ENCODE assay signal across 16 mouse cellular contexts in genomic region chr1:59488991-59489390, GRCm38 (mm10). TPM values are rescaled to one million over a fixed set of nuclear protein-coding genes. Genes with fewer than 3 reads are reported as not detected.
A peak's percentile ranks its signal among the peaks of the same experiment; 100 is the strongest.
DNase-seq lines count a peak whose midpoint lies in the region; ATAC-seq and TF ChIP-seq lines count a peak whose summit lies in the region.
"Had no signal": no experiment of that assay in that cellular context is flagged by ENCODE, and none has a peak within 500 bp of the region (broad histone marks: within the 10 kb centered on the region; RNA-seq: fewer than 3 reads in every experiment).

No protein-coding gene starts in this region.

- H3K9ac ChIP-seq in liver, embryonic 12.5 days: no peak overlapping the region
- H3K9ac ChIP-seq in liver, embryonic 11.5 days (ENCODE audit: low read depth, low read length): no peak overlapping the region
- H3K9ac ChIP-seq in embryonic facial prominence, embryonic 14.5 days (ENCODE audit: low read depth, low read length): 0 out of 2 replicates have a peak overlapping the region, but pooled peaks have one; percentile 2
- no peak overlapping the region for H3K9ac ChIP-seq in midbrain, embryonic 13.5 days (replicated peaks)

- H3K27ac ChIP-seq in gastrocnemius, adult 2 months: peak overlapping the region; percentile 94
- 0 out of 2 replicates have a peak overlapping the region, but pooled peaks have one; percentile 29 for H3K27ac ChIP-seq in liver, embryonic 12.5 days
- no peak overlapping the region for H3K27ac ChIP-seq in liver, embryonic 11.5 days (ENCODE audit: low read depth, low read length)
- 0 out of 2 replicates have a peak overlapping the region, but pooled peaks have one; percentile 33 for H3K27ac ChIP-seq in embryonic facial prominence, embryonic 14.5 days (replicated peaks; ENCODE audit: low read depth, low read length)
- no peak overlapping the region for H3K27ac ChIP-seq in midbrain, embryonic 13.5 days
- H3K27ac ChIP-seq: hindbrain, postnatal 0 days had no signal

- H3K9me3 ChIP-seq in liver, embryonic 12.5 days (replicated peaks): no peaks in the 10 kb centered on the region
- H3K9me3 ChIP-seq in liver, embryonic 11.5 days (ENCODE audit: control insufficient read depth, low read length): no peaks in the 10 kb centered on the region
- H3K9me3 ChIP-seq in embryonic facial prominence, embryonic 14.5 days (ENCODE audit: control insufficient read depth, low read length): no peaks in the 10 kb centered on the region
- no peaks in the 10 kb centered on the region for H3K9me3 ChIP-seq in midbrain, embryonic 13.5 days

- H3K4me1 ChIP-seq in liver, embryonic 12.5 days: peaks cover 83% of the 10 kb centered on the region
- peaks cover 47% of the 10 kb centered on the region for H3K4me1 ChIP-seq in liver, embryonic 11.5 days (replicated peaks; ENCODE audit: control insufficient read depth, insufficient read depth, low read length)
- H3K4me1 ChIP-seq in embryonic facial prominence, embryonic 14.5 days (ENCODE audit: control insufficient read depth, insufficient read depth, low read length): peaks cover 53% of the 10 kb centered on the region
- peaks cover 35% of the 10 kb centered on the region for H3K4me1 ChIP-seq in midbrain, embryonic 13.5 days (replicated peaks)

- peaks cover 12% of the 10 kb centered on the region for H3K36me3 ChIP-seq in liver, embryonic 12.5 days
- H3K36me3 ChIP-seq in liver, embryonic 11.5 days (ENCODE audit: control insufficient read depth, insufficient read depth, low read length): no peaks in the 10 kb centered on the region; the same call in 1 of the 2 replicates
- peaks cover 36% of the 10 kb centered on the region for H3K36me3 ChIP-seq in embryonic facial prominence, embryonic 14.5 days (ENCODE audit: control insufficient read depth, insufficient read depth, low read length)
- no peaks in the 10 kb centered on the region for H3K36me3 ChIP-seq in midbrain, embryonic 13.5 days

- H3K4me3 ChIP-seq in gastrocnemius, adult 2 months: peak overlapping the region; percentile 95
- no peak overlapping the region for H3K4me3 ChIP-seq in liver, embryonic 12.5 days
- H3K4me3 ChIP-seq in liver, embryonic 11.5 days (ENCODE audit: low read depth, low read length): no peak overlapping the region
- no peak overlapping the region for H3K4me3 ChIP-seq in embryonic facial prominence, embryonic 14.5 days (ENCODE audit: low read depth, low read length)
- H3K4me3 ChIP-seq in midbrain, embryonic 13.5 days (replicated peaks): no peak overlapping the region

- no peak for TF ChIP-seq CTCF in gastrocnemius, adult 2 months (IDR thresholded peaks at IDR 0.05)

- no peak for ATAC-seq in liver, embryonic 12.5 days
- ATAC-seq in liver, embryonic 11.5 days (replicated peaks; ENCODE audit: low FRiP score): no peak
- 0 out of 2 replicates have a peak, but pooled peaks have one; percentile 17 for ATAC-seq in embryonic facial prominence, embryonic 14.5 days (ENCODE audit: low read depth)
- ATAC-seq in midbrain, embryonic 13.5 days: no peak
- ATAC-seq: activated CD4-positive, CD25-positive, alpha-beta regulatory T cell, adult 4 months; CD4-positive, CD25-positive, alpha-beta regulatory T cell, adult 4 months; hindbrain, postnatal 0 days had no signal

- WGBS in liver, embryonic 12.5 days (ENCODE audit: insufficient replicate concordance): 66% methylated on average over 4 of the region's 4 CpGs
- 62% methylated on average over 4 of the region's 4 CpGs for WGBS in liver, embryonic 11.5 days
- 32% methylated on average over 4 of the region's 4 CpGs for WGBS in embryonic facial prominence, embryonic 14.5 days
- 77% methylated on average over 4 of the region's 4 CpGs for WGBS in midbrain, embryonic 13.5 days

- peaks cover 10% of the 10 kb centered on the region for H3K27me3 ChIP-seq in liver, embryonic 12.5 days (replicated peaks)
- no peaks in the 10 kb centered on the region; the same call in 1 of the 2 replicates for H3K27me3 ChIP-seq in liver, embryonic 11.5 days (replicated peaks; ENCODE audit: control insufficient read depth, insufficient read depth, low read length)
- no peaks in the 10 kb centered on the region for H3K27me3 ChIP-seq in embryonic facial prominence, embryonic 14.5 days (replicated peaks; ENCODE audit: control insufficient read depth, insufficient read depth, low read length)
- peaks cover 17% of the 10 kb centered on the region for H3K27me3 ChIP-seq in midbrain, embryonic 13.5 days

- peak; percentile 47 for DNase-seq in gastrocnemius, adult 2 months
- DNase-seq in gastrocnemius, postnatal 14 days: no peak
- DNase-seq in liver, embryonic 11.5 days (ENCODE audit: low spot score): no peak
- peak; percentile 36 for DNase-seq in embryonic facial prominence, embryonic 14.5 days (ENCODE audit: low spot score)
- peak; percentile 80 for DNase-seq in skeletal muscle tissue, adult 2 months (ENCODE audit: low read depth, low spot score)
- DNase-seq: adrenal gland, postnatal 36 days; cerebellum, adult 11 months; heart, postnatal 10 days; right cerebral cortex, postnatal 25 days; thymus, postnatal 25 days had no signal

- H3K4me2 ChIP-seq in liver, embryonic 12.5 days: no peak overlapping the region
- no peak overlapping the region for H3K4me2 ChIP-seq in liver, embryonic 11.5 days
- H3K4me2 ChIP-seq in embryonic facial prominence, embryonic 14.5 days (ENCODE audit: low read depth, low read length): peak overlapping the region; percentile 20; the same call in 1 of the 2 replicates
- no peak overlapping the region for H3K4me2 ChIP-seq in midbrain, embryonic 13.5 days (replicated peaks)

- intact Hi-C loops in gastrocnemius, adult 2 months (cut with DNase I): loop anchor here (10.0 kb wide), 2 partner anchors 196 to 244 kb away; partner anchors contain the start of gene Nop58
- intact Hi-C loops in gastrocnemius, postnatal 14 days (cut with DNase I; ENCODE audit: low total_unique reads): no loop called here

RNA-seq across cellular contexts. Expression of gene Fzd7, which starts 6.8 kb away (rescaled TPM):
- total RNA-seq in gastrocnemius, adult 2 months (2021): 10 to 100 TPM; 21.6 to 42.4 TPM
- total RNA-seq in gastrocnemius, postnatal 14 days (2021): 10 to 100 TPM; 21.6 to 26.0 TPM
- 5.3 and 5.4 TPM in 2 replicates for polyA plus RNA-seq in liver, embryonic 12.5 days (2016; fragmentation: Nextera tagmentation; extraction: Ambion mirVana)
- 7.5 and 7.7 TPM in 2 replicates for polyA plus RNA-seq in liver, embryonic 11.5 days (2014; fragmentation: Nextera tagmentation; extraction: Ambion mirVana)
- polyA plus RNA-seq in embryonic facial prominence, embryonic 14.5 days (2014; fragmentation: Nextera tagmentation; extraction: Ambion mirVana): 13.8 and 16.6 TPM in 2 replicates
- 2.7 and 4.0 TPM in 2 replicates for polyA plus RNA-seq in midbrain, embryonic 13.5 days (2015; fragmentation: Nextera tagmentation; extraction: Ambion mirVana)
- polyA plus RNA-seq: activated CD4-positive, CD25-positive, alpha-beta regulatory T cell, adult 4 months; CD4-positive, CD25-positive, alpha-beta regulatory T cell, adult 4 months had no signal

RNA-seq across cellular contexts. Expression of gene Gm973, which starts 27.1 kb away (rescaled TPM):
- 1 to 10 TPM in 1 of 2 experiments, under 1 TPM in 1; 0.75 to 1.7 TPM for total RNA-seq in gastrocnemius, adult 2 months (2021)
- under 1 TPM; 0.49 to 0.53 TPM for total RNA-seq in gastrocnemius, postnatal 14 days (2021)
- not detected in 2 replicates for polyA plus RNA-seq in liver, embryonic 12.5 days (2016; fragmentation: Nextera tagmentation; extraction: Ambion mirVana)
- polyA plus RNA-seq in liver, embryonic 11.5 days (2014; fragmentation: Nextera tagmentation; extraction: Ambion mirVana): 0.14 and 0.22 TPM in 2 replicates
- 1.6 and 5.9 TPM in 2 replicates for polyA plus RNA-seq in embryonic facial prominence, embryonic 14.5 days (2014; fragmentation: Nextera tagmentation; extraction: Ambion mirVana)
- 7.2 and 8.8 TPM in 2 replicates for polyA plus RNA-seq in midbrain, embryonic 13.5 days (2015; fragmentation: Nextera tagmentation; extraction: Ambion mirVana)
- polyA plus RNA-seq: activated CD4-positive, CD25-positive, alpha-beta regulatory T cell, adult 4 months; liver, embryonic 16.5 days had no signal

Comparison
In these comparisons a context has a peak if more than half of its experiments do, and no peak if none do; other contexts are left out.
1. DNase-seq: peak in gastrocnemius, adult 2 months (single experiment), embryonic facial prominence, embryonic 14.5 days (single experiment) and skeletal muscle tissue, adult 2 months (single experiment); none in gastrocnemius, postnatal 14 days (single experiment) and liver, embryonic 11.5 days (single experiment).
2. H3K27ac ChIP-seq: peak in gastrocnemius, adult 2 months (single experiment), liver, embryonic 12.5 days (single experiment) and embryonic facial prominence, embryonic 14.5 days (single experiment); none in liver, embryonic 11.5 days (single experiment) and midbrain, embryonic 13.5 days (single experiment).